Mouse (Mus musculus) telencephalon, adult 2 months (tissue): Measurements from ENCODE around the gene Fh1.
A peak's percentile ranks its signal among the peaks of the same experiment; 100 is the strongest.

Source experiments
- DNase-seq: peaks from one replicate; pipeline ENCODE4 v3.0.0-alpha.2; 2011; ENCODE audit warnings: low read depth, low spot score

The Fh1 gene

GRCm38 (mm10) chr1:175550586-175550985 is 74.8 kb downstream of the Fh1 start:
- DNase-seq: peak; percentile 33
